Mouse (Mus musculus) hindbrain, postnatal 0 days (tissue): ENCODE data around the gene Acap1. TPM values are rescaled to one million over a fixed set of nuclear protein-coding genes. Genes with fewer than 3 reads are reported as not detected.

ENCODE experiments used
- ATAC-seq: fragments of 200-750 bp; cut with Nextera tagmentation; 2 replicates; pipeline ENCODE4 v1.8.0; 2017; ENCODE audit warnings: mild to moderate bottlenecking, moderate TSS enrichment, moderate library complexity
- DNase-seq: peaks from one replicate; pipeline ENCODE4 v3.0.0-alpha.2; 2015; ENCODE audit warnings: low spot score
- H3K27ac ChIP-seq: fragments of 300-500 bp; sonication (generic); 2 replicates; pipeline ENCODE4 v1.5.1; 2014; ENCODE audit warnings: mild to moderate bottlenecking
- H3K27me3 ChIP-seq: fragments of 300-500 bp; sonication (generic); 2 replicates; pipeline ENCODE4 v1.6.1; 2014; ENCODE audit warnings: low read length, mixed read lengths; ENCODE audit not compliant: insufficient read depth
- H3K36me3 ChIP-seq: fragments of 300-500 bp; sonication (generic); 2 replicates; pipeline ENCODE4 v1.6.1; 2014; ENCODE audit warnings: low read length, mixed read lengths; ENCODE audit not compliant: insufficient read depth
- H3K4me1 ChIP-seq: fragments of 300-500 bp; sonication (generic); 2 replicates; pipeline ENCODE4 v1.6.1; 2014; ENCODE audit warnings: antibody characterized with exemption, low read length, mixed read lengths; ENCODE audit not compliant: insufficient read depth
- H3K4me2 ChIP-seq: fragments of 300-500 bp; sonication (generic); 2 replicates; pipeline ENCODE4 v1.6.1; 2014; ENCODE audit warnings: low read depth, mild to moderate bottlenecking, low read length, moderate library complexity, mixed read lengths
- H3K4me3 ChIP-seq: fragments of 300-500 bp; sonication (generic); 2 replicates; pipeline ENCODE4 v1.5.1; 2014; ENCODE audit warnings: low read length
- H3K9ac ChIP-seq: fragments of 300-500 bp; sonication (generic); replicated peaks from 2 replicates; pipeline ENCODE4 v1.6.1; 2014; ENCODE audit warnings: mild to moderate bottlenecking, low read length, moderate library complexity, mixed read lengths
- H3K9me3 ChIP-seq: fragments of 300-500 bp; sonication (generic); 2 replicates; pipeline ENCODE4 v1.6.1; 2016; ENCODE audit warnings: low read length, mixed read lengths
- CTCF ChIP-seq: IDR thresholded peaks from 2 replicates; pipeline ENCODE4 v1.5.1; 2016; ENCODE audit warnings: antibody characterized with exemption, control low read depth, low read depth
- WGBS: fragments of 180-500 bp; shearing (Covaris S2); extraction: QIAGEN DNeasy Blood & Tissue Kit; methylation state at CpG from one replicate; pipeline ENCODE4 v1.1.7; 2014; 5-methylcytosine and 5-hydroxymethylcytosine counted together
- polyA plus RNA-seq: library from polyadenylated mRNA; unstranded; fragments of >200 nt; fragmentation: Nextera tagmentation; extraction: Ambion mirVana; gene quantifications from 2 replicates; pipeline ENCODE4 v1.2.1, GENCODE M21; 2015
- total RNA-seq: library from RNA; depleted of rRNA; stranded (reverse); fragments of >200 nt; gene quantifications from 2 replicates; pipeline ENCODE4 v1.2.3, GENCODE M21; 2014

Gene Acap1
- total and polyA plus RNA-seq, 2 experiments from 2014 or later = 0.21 TPM; not detected in 1

DNA sequence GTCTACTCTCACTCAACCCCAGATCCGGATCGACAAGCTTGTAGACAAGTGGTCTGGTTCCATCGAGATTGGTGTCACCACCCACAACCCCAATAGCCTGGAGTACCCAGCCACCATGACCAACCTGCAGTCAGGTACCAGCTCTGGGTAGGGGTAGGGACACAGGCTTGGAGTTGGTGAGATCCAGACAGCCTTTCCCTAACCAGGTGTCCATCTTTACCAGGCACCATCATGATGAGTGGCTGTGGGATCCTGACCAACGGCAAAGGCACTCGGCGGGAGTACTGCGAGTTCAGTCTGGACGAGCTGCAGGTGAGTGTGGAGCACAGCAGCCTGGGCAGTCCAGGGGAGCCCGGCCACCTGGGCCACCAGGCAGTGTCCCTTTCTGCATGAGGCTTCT, 9.0 kb upstream of the Acap1 start:
- H3K27me3 ChIP-seq = no peaks in the 10 kb centered on the region
- no peak overlapping the region for H3K4me2 ChIP-seq
- H3K36me3 ChIP-seq = peaks cover 52% of the 10 kb centered on the region
- ATAC-seq (no peak), DNase-seq (no peak)
- H3K4me3 ChIP-seq = no peak overlapping the region
- no peaks in the 10 kb centered on the region for H3K9me3 ChIP-seq
- H3K9ac ChIP-seq = no peak overlapping the region
- H3K27ac ChIP-seq = no peak overlapping the region
- peaks cover 12% of the 10 kb centered on the region for H3K4me1 ChIP-seq
- no peak for TF ChIP-seq CTCF
- 97% methylated on average over 9 of the region's 9 CpGs for WGBS

DNA sequence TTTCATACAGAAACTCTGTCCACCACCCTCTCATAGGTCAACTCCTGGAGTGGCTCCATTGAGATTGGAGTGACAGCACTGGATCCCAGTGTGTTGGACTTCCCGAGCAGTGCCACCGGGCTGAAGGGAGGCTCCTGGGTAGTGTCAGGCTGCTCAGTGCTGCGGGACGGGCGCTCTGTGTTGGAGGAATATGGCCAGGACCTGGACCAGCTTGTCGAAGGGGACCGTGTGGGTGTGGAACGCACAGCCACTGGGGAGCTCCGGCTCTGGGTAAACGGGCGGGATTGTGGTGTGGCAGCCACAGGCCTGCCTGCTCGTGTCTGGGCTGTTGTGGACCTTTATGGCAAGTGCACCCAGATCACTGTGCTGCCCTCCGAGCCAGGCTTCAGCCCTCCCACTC, 7.6 kb upstream of the Acap1 start:
- H3K36me3 ChIP-seq = peaks cover 40% of the 10 kb centered on the region
- WGBS = 86% methylated on average over 13 of the region's 13 CpGs
- peaks cover 17% of the 10 kb centered on the region for H3K4me1 ChIP-seq
- H3K9ac ChIP-seq = peak overlapping the region; percentile 72; the same call in 1 of the 2 replicates
- no peaks in the 10 kb centered on the region for H3K9me3 ChIP-seq
- H3K4me3 ChIP-seq = peak overlapping the region; percentile 63; the same call in 1 of the 2 replicates
- no peak for TF ChIP-seq CTCF
- H3K27me3 ChIP-seq = no peaks in the 10 kb centered on the region
- ATAC-seq (no peak), DNase-seq (no peak)
- peak overlapping the region; percentile 98 for H3K4me2 ChIP-seq
- no peak overlapping the region for H3K27ac ChIP-seq

DNA sequence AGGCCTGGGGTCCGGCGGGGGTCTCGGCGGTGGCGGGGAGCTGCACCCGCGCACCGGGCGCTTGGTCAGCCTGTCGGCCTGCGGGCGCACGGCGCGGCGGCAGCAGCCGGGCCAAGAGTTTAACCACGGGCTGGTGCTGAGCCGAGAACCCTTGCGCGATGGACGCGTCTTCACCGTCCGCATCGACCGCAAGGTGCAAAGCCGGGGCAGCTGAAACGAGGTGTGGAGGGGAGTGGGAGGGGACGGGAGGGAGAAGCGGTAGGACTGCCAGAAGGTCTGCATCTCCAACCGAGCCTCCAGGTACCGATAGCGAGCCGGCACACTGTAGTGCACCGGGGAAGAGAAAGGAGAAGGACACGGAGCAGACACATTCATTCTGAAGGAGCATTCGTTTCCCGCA, 6.7 kb upstream of the Acap1 start:
- Histone ChIP-seq H3K9me3 (no peaks in the 10 kb centered on the region), H3K36me3 (peaks cover 30% of the 10 kb centered on the region), H3K9ac (peak overlapping the region; percentile 72), H3K4me1 (peaks cover 17% of the 10 kb centered on the region), H3K27me3 (no peaks in the 10 kb centered on the region), H3K4me2 (peak overlapping the region; percentile 98), H3K4me3 (peak overlapping the region; percentile 63), H3K27ac (peak overlapping the region; percentile 91)
- TF ChIP-seq CTCF = no peak
- under 1% methylated on average over 39 of the region's 39 CpGs for WGBS
- no peak; the same call in 1 of the 2 replicates for ATAC-seq
- no peak for DNase-seq

DNA sequence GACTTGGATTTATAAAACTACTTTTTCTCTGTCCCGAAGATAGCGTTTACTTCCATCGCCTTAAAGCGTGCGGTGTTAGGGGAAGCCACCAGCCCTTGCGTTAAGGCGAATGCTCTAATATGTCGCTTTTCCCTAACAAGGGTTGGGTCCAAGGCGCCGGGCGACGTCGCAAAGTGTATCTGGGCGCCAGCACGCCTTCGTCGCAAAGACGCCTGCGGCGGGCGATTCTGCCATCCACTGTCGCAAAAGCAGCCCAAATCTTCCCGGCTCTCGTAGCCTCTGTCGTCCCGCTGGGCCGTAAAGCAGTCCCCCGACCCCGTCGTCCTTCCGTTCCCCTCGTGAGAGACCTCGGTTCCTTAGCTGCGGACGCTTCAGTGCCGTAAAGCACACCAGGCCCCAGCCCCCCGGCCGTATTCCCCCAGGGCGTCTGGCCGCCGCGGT, 6.1 kb upstream of the Acap1 start:
- Histone ChIP-seq H3K9me3 (no peaks in the 10 kb centered on the region), H3K9ac (peak overlapping the region; percentile 72), H3K4me3 (peak overlapping the region; percentile 63), H3K36me3 (peaks cover 25% of the 10 kb centered on the region), H3K4me1 (peaks cover 17% of the 10 kb centered on the region), H3K27ac (peak overlapping the region; percentile 91), H3K27me3 (no peaks in the 10 kb centered on the region), H3K4me2 (peak overlapping the region; percentile 98)
- peak; percentile 88 for ATAC-seq
- WGBS = under 1% methylated on average over 42 of the region's 42 CpGs
- peak; percentile 99 for DNase-seq
- TF ChIP-seq CTCF = no peak

DNA sequence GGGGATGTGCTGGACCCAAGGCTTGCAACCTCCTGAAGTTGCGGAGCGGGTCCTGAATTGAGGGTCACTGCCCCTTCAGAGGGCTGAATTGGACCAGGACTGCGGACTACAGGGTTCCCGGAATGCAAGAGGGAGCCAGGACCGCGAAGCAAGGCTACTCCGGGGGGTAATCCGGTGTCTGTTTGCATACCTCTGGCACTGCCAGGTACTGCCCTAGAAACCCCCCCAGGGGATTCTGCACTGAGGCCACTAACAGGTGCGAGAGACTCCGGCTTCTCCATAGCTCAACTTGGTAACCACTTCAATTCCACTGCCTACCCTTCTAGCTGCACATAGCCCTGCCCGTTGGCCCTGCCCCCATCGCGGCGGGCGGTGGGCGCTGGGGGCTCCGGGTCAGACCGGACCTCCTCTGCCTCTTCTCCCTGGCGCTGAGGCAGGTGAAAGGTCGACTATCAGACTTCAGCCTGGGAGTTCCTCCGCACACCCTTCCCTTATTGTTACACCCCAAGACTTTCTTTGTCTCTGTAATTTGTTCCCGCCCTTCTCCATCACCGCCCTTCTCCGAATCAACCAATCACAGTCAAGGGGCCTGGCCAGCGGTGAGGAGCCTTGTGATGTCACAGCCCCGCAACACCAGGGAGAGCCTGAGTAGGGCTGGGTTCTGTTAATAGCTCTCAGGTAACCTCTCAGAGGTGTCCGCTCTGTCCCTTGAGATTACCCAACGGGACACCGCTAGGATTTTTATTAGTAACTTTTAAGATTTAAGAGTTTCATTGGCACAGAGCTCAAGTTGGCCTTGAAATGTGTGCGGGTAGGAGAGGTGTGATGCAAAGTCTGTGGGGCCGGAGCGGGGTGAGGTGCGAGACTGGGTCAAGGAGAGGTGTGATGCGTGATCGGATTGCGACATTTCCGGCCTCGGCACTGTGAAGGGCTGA, 5.4 kb upstream of the Acap1 start, which contains the start of the genes 2810408A11Rik and Neurl4:
Gene 2810408A11Rik, minus strand, starts transcription at position 517 of the 935 bp plus-strand sequence.
Gene Neurl4, plus strand, starts transcription at position 602 of the 935 bp plus-strand sequence.
- ATAC-seq (peak; percentile 92), DNase-seq (peak; percentile 95)
- Histone ChIP-seq H3K4me3 (peak within 1 kb of the TSS; percentile 63), H3K4me2 (peak within 1 kb of the TSS; percentile 98), H3K27ac (peak within 1 kb of the TSS; percentile 91), H3K27me3 (no peaks in the 10 kb centered on the region), H3K4me1 (peaks cover 17% of the 10 kb centered on the region), H3K9me3 (no peaks in the 10 kb centered on the region), H3K9ac (peak within 1 kb of the TSS; percentile 72), H3K36me3 (peaks cover 18% of the 10 kb centered on the region)
- TF ChIP-seq CTCF = no peak
- WGBS = under 1% methylated on average over 38 of the region's 38 CpGs

DNA sequence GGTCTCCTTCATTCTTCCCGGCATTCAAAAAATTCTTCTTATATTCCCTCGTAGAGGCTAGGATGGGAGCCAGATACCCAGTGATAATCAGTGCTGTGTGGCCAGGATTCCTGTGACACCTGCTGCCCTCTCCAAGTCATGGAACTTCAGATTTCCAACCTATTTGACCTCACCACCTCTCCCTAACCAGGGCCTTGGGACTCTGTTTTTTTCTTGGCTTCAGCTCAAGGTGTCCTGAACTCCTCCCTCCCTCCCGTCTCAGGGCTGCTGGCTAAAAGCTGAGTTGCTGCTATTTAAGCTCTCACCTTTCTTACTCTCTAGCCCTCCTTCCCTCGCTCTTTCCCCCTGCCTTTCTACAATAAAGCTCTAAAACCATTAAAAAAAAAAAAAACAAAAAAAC, 4.5 kb upstream of the Acap1 start:
- H3K4me1 ChIP-seq = peaks cover 17% of the 10 kb centered on the region
- H3K4me3 ChIP-seq = peak overlapping the region; percentile 63
- H3K36me3 ChIP-seq = peaks cover 11% of the 10 kb centered on the region
- 26% methylated on average over 4 of the region's 4 CpGs for WGBS
- H3K9ac ChIP-seq = peak overlapping the region; percentile 72; the same call in 1 of the 2 replicates
- peak; percentile 24 for DNase-seq
- H3K27me3 ChIP-seq = no peaks in the 10 kb centered on the region
- no peaks in the 10 kb centered on the region for H3K9me3 ChIP-seq
- H3K4me2 ChIP-seq = peak overlapping the region; percentile 98
- ATAC-seq = no peak
- H3K27ac ChIP-seq = 0 out of 2 replicates have a peak overlapping the region, but pooled peaks have one; percentile 15
- TF ChIP-seq CTCF = no peak
